Mouse (Mus musculus) erythroblast, adult 5-6 weeks (primary cell): Measurements from ENCODE around the gene Eno2. TPM values are rescaled to one million over a fixed set of nuclear protein-coding genes. Genes with fewer than 3 reads are reported as not detected.
A peak's percentile ranks its signal among the peaks of the same experiment; 100 is the strongest.
"Not testable (repeated sequence)": the region's sequence is repeated elsewhere in the genome, so short reads cannot be mapped to it uniquely, and the experiment has no call there.

Experiments
- ATAC-seq: replicated peaks from 2 replicates; pipeline ENCODE4 v1.8.0; 2016; ENCODE audit warnings: moderate number of reproducible peaks, mild to moderate bottlenecking, moderate TSS enrichment, inconsistent platforms; ENCODE audit not compliant: poor library complexity, low FRiP score, severe bottlenecking
- total RNA-seq, 2 experiments: library from RNA; stranded (forward) in 1 of 2; stranded (reverse) in 1 of 2; fragments of 150-400 nt in 1 of 2; fragments of 200-764, 138-1000 nt in 1 of 2; gene quantifications; 2 replicates each; pipeline versions ENCODE4 v1.2.3 to v1.2.4; 2015 to 2017; ENCODE audit warnings: low replicate concordance in 2 of 2

Eno2 gene
- total RNA-seq, 2 experiments from 2014 or later: not detected

- ATAC-seq: no peak
Measured at GRCm38 (mm10) chr6:124807366-124807765, 37.9 kb upstream of the Eno2 start.

- ATAC-seq: no peak
Measured at GRCm38 (mm10) chr6:124806446-124807140, 37.1 kb upstream of the Eno2 start.

- ATAC-seq: peak; percentile 76
Measured at GRCm38 (mm10) chr6:124805341-124806321, 36.2 kb upstream of the Eno2 start.

DNA sequence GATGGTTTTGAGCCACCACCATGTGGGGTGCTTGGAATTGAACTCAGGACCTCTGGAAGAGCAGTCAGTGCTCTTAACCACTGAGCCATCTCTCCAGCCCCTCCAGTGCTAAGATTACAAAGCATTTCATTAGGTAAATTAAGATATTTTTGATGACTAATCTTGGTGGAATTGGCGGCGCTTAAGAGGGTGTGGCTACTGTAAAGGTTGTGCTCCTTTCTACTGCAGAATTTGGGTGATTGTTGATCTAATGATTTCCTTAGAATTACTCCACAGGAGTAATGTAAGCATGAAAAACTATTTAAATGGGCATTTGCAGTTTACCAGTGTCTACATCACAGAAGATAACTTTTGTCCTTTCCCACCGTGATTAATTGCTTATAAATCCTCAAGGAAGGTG is 34.9 kb upstream of the Eno2 start:
- no peak for ATAC-seq

- not testable (repeated sequence) for ATAC-seq
Measured at GRCm38 (mm10) chr6:124803691-124804090, 34.2 kb upstream of the Eno2 start.

- no peak for ATAC-seq
Measured at GRCm38 (mm10) chr6:124803061-124803460, 33.6 kb upstream of the Eno2 start.

DNA sequence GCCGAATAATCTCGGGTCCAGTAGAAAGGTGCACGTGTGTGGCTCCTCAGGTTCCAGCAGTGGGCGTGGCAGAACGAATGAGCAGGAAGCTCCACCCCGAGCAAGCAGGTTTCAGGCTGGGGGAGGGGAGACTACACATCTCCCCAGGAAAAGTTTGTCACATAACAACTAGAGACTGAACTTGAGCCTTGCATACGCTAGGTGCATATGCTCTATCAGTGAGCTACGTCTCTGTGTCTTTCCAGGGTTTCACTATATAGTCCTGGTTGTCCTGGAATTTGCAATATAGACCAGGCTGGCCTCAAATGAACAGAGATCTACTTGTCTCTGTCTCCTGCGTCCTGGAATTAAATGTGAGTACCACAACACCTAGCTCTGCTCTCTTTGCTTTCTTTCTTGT is 32.9 kb upstream of the Eno2 start:
- ATAC-seq: not testable (repeated sequence)

GRCm38 (mm10) chr6:124796200-124796599 is 26.7 kb upstream of the Eno2 start:
- no peak for ATAC-seq

GRCm38 (mm10) chr6:124795781-124796180 is 26.3 kb upstream of the Eno2 start:
- ATAC-seq: no peak

DNA sequence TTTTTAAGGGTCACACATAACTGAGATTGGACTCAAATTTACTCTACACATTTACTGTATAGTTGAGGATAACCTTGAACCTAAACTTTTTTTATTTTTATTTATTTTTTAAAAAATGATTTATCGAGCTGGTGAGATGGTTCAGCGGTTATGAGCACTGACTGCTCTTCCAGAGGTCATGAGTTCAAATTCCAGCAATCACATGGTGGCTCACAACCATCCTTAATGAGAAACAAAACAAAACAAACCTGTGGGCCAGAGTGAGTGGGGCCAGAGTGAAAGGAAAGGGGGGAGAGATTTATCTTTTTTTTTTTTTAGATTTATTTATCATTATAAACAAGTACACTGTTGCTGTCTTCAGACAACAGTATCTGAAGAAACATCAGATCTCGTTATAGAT is 22.4 kb upstream of the Eno2 start:
- ATAC-seq: no peak

DNA sequence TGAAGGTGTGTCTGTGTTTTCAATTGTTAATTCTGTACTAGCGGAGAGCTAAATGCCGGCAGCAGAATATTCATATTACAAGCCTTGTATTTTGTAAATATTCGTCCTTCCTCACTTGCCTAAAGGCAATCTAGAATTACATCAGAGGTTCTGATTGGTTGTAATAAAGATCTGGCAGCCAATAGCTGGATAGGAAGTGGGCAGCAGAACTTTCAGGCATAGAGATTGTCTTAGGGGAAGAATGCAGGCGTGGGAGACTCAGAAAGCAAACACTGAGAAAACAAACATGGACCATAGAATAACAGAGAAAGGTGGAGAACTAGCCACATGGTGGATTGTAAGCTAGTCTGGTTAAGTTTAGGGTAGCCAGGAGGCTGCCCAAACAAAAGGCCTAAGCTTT is 20.6 kb upstream of the Eno2 start:
- ATAC-seq: no peak

GRCm38 (mm10) chr6:124789519-124789918 is 20.0 kb upstream of the Eno2 start:
- ATAC-seq: no peak

- no peak for ATAC-seq
Measured at GRCm38 (mm10) chr6:124787722-124788121, 18.2 kb upstream of the Eno2 start.

DNA sequence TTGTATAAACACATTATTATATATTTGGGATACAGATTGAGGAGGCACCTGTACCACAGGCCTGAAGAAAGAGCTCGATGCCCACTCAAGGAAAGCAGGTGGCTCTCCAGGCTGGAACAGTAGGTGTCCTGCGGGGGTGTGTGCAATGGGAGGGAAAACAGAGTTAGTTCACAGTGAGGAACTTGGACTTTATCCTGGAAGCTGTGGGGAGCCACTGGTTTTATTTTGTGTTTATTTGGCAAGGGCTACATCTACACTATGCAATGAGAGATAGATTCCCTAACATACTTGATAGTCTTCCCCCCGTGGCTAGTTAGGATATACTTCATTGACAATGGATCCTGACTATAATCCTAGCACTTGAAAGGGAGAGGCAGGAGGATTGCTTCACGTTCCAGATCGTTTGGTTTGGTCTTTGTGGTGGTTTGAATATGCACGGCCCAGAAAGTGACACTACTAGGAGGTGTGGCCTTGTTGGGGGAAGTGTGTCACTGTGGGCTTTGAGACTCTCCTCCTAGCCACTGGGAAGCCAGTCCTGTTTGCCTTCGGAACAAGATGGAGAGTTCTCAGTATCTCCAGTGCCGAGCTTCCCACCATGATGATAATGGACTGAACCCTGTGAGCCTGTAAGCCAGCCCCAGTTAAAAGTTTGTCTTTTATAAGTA is 17.4 kb upstream of the Eno2 start:
- no peak for ATAC-seq

- no peak for ATAC-seq
Measured at GRCm38 (mm10) chr6:124782436-124782835, 13.0 kb upstream of the Eno2 start.

DNA sequence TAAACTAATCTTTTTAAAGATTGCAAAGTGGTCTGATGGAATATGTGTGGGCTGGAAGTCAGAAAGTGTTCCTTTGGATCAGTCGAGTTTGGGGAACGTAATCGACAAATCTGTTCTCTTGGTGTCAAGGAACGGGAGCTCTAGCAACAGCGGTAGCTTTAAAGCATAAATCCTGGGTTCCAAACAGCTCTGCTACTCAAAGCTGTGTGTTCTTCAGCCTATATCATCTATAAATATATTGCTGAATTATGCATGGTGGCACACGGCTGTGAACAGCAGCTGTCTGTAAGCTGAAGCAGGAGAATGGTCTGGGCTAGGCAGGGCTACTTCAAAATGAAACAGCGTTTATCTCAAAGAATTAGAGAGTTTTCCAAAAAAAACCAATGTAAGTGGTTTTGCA is 11.4 kb upstream of the Eno2 start:
- no peak for ATAC-seq

GRCm38 (mm10) chr6:124779984-124780416 is 10.5 kb upstream of the Eno2 start:
- no peak for ATAC-seq

DNA sequence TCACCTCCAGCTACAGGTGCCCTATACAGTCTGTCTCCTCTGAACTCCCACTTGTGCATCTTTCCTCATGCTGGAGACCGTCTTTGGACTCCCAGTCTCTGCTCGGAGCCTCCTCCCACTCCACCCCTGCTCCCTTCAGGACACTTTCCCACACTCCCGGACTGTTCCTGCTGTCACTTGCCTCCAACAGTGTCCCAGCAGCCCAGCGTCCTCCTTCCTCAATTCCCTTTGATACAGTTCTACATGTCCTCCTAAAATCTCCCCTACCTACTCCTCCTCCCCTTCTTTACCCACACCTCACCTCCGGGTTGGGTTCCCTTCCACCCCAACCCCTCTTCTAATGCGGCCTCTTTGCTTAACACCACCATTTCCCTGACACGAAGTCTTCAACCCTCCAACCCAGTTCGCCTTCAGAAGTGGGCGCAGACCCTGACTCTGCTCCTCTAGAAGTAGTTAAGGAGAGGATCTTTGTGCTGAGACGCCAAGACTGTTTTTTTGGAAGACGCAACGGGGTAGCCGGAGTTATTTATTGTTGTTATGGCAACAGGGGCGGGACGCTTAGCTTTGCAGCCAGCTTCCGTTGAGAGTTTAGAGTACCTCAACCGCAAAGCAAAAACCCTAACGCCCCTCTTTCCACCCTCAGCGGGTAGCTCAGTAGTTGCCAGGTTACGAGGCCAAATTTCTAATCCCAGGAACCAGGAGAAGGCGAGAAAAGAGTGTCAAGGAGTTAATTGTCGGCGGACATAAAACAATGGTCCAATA is 9.9 kb upstream of the Eno2 start, which contains the start of gene Lrrc23:
Gene Lrrc23, minus strand, starts transcription at position 506 of the 762 bp plus-strand sequence.
- ATAC-seq: no peak

DNA sequence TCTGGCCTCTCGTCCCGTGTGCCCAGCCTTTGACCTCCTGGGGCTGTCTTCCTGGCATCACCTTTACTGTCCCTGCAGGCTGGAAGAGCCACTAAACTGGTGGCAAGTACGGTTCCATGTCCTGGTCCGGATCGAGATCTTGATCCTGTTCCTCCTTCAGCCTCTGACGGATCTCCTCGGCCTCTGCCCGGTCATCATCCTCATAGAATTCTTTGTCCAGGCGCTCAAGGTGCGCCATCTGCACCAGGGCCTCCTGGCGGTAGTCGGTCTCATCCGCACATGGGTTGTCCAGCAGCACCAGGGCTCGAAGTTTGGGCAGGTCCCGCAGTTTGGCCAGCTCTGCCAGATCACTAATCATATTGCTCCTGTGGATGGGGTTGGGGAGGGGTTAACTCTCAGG is 1.0 kb upstream of the Eno2 start:
- no peak for ATAC-seq

DNA sequence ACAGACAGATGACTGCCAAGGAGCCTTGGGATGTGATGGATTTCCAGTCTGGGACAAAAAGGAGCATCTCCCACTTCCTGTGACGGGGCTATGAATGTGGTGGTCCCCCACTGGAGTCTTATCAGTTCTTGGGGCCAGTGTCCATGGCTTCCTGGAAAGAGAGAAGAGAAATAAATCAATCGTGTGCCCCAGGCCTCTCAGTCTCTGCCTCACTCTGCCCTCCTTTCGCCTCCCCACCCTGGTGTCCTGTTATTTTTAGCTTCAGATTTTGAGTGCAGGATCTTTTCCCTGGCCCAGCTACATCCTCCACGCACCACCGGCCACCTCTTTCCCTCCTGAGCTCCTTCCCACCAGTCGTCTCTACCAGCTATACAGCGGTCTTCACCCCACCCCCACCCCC is 540 bp upstream of the Eno2 start:
- ATAC-seq: no peak
